Mouse (Mus musculus) limb, embryonic 14.5 days (tissue): ENCODE data around the gene Serpina6. TPM values are rescaled to one million over a fixed set of nuclear protein-coding genes. Genes with fewer than 3 reads are reported as not detected.
A peak's percentile ranks its signal among the peaks of the same experiment; 100 is the strongest.

Experiments used
- ATAC-seq: fragments of 200-750 bp; cut with Nextera tagmentation; 2 replicates; pipeline ENCODE4 v1.8.0; 2017; ENCODE audit warnings: low read depth, moderate number of reproducible peaks, moderate TSS enrichment; ENCODE audit not compliant: low FRiP score
- DNase-seq: peaks from one replicate; pipeline ENCODE4 v3.0.0-alpha.2; 2015; ENCODE audit warnings: low spot score
- H3K27ac ChIP-seq: fragments of 300-500 bp; sonication (generic); replicated peaks from 2 replicates; pipeline ENCODE4 v1.5.1; 2014; ENCODE audit warnings: low read depth, mild to moderate bottlenecking, low read length, moderate library complexity, mixed read lengths
- H3K27me3 ChIP-seq: fragments of 300-500 bp; sonication (generic); 2 replicates; pipeline ENCODE4 v1.6.1; 2014; ENCODE audit warnings: low read length, mixed read lengths; ENCODE audit not compliant: control insufficient read depth, insufficient read depth
- H3K36me3 ChIP-seq: fragments of 300-500 bp; sonication (generic); 2 replicates; pipeline ENCODE4 v1.6.1; 2014; ENCODE audit warnings: mild to moderate bottlenecking, low read length, moderate library complexity, mixed read lengths; ENCODE audit not compliant: control insufficient read depth, insufficient read depth
- H3K4me1 ChIP-seq: fragments of 300-500 bp; sonication (generic); 2 replicates; pipeline ENCODE4 v1.6.1; 2014; ENCODE audit warnings: antibody characterized with exemption, low read length, mixed read lengths; ENCODE audit not compliant: control insufficient read depth, insufficient read depth
- H3K4me2 ChIP-seq: fragments of 300-500 bp; sonication (generic); replicated peaks from 2 replicates; pipeline ENCODE4 v1.6.1; 2014; ENCODE audit warnings: low read depth, mild to moderate bottlenecking, low read length, moderate library complexity; ENCODE audit not compliant: severe bottlenecking
- H3K4me3 ChIP-seq: fragments of 300-500 bp; sonication (generic); replicated peaks from 2 replicates; pipeline ENCODE4 v1.5.1; 2014; ENCODE audit warnings: low read length
- H3K9ac ChIP-seq: fragments of 300-500 bp; sonication (generic); 2 replicates; pipeline ENCODE4 v1.6.1; 2014; ENCODE audit warnings: mild to moderate bottlenecking, low read depth, low read length, moderate library complexity; ENCODE audit not compliant: severe bottlenecking
- H3K9me3 ChIP-seq: fragments of 300-500 bp; sonication (generic); 2 replicates; pipeline ENCODE4 v1.6.1; 2016; ENCODE audit warnings: low read length; ENCODE audit not compliant: control insufficient read depth
- POLR2A ChIP-seq: fragments of 200-500 bp; IDR thresholded peaks from 2 replicates; pipeline ENCODE4 v1.8.0; 2012; ENCODE audit warnings: inconsistent platforms, mild to moderate bottlenecking, moderate library complexity, borderline replicate concordance; ENCODE audit not compliant: insufficient read depth, insufficient read length; ENCODE audit errors: extremely low read depth
- WGBS: fragments of 180-500 bp; shearing (Covaris S2); extraction: QIAGEN DNeasy Blood & Tissue Kit; methylation state at CpG from one replicate; pipeline ENCODE4 v1.1.7; 2014; 5-methylcytosine and 5-hydroxymethylcytosine counted together
- polyA plus RNA-seq, 2 experiments: library from polyadenylated mRNA; depleted of rRNA in 1 of 2; stranded (reverse) in 1 of 2; unstranded in 1 of 2; fragments of >200 nt; fragmentation: Nextera tagmentation in 1 of 2; extraction: Ambion mirVana in 1 of 2; gene quantifications; 2 replicates each; pipeline versions ENCODE4 v1.2.1 to v1.2.3; 2012 to 2014

Gene Serpina6
- polyA plus RNA-seq, 2 experiments = 0.34 TPM; not detected in 1

DNA sequence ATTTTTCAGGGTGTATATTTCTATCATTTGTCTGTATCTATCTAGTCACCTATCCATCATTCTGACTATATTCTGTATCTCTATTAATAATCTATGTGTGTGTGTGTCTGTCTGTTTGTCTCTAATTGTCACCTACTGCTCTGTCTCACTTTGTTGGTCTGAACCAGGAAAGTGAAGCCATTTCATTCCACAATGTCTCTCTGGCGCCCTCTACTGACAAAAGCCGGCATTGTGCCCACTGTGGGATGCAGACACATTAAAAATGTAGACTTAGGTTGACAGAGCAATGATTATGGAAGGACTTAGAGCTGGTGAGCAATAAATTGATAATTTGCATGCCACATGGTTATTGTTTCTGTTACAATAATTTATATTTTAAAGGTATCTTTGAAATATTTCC, 13.7 kb downstream of the Serpina6 start:
- Histone ChIP-seq H3K36me3 (no peaks in the 10 kb centered on the region), H3K4me2 (no peak overlapping the region), H3K27ac (no peak overlapping the region), H3K9ac (no peak overlapping the region), H3K4me1 (no peaks in the 10 kb centered on the region), H3K9me3 (no peaks in the 10 kb centered on the region), H3K4me3 (no peak overlapping the region), H3K27me3 (no peaks in the 10 kb centered on the region)
- ATAC-seq (no peak), DNase-seq (peak; percentile 21)
- 2% methylated on average over 2 of the region's 2 CpGs for WGBS
- no peak for TF ChIP-seq POLR2A

GRCm38 (mm10) chr12:103635846-103636245, 21.2 kb downstream of the Serpina6 start:
- TF ChIP-seq POLR2A = no peak
- no peak overlapping the region for H3K27ac ChIP-seq
- H3K4me1 ChIP-seq = no peaks in the 10 kb centered on the region
- no peak for ATAC-seq
- no peak overlapping the region for H3K4me3 ChIP-seq
- no peaks in the 10 kb centered on the region for H3K36me3 ChIP-seq
- DNase-seq = no peak
- no peaks in the 10 kb centered on the region for H3K9me3 ChIP-seq
- 78% methylated on average over 2 of the region's 2 CpGs for WGBS
- no peaks in the 10 kb centered on the region for H3K27me3 ChIP-seq
- no peak overlapping the region for H3K9ac ChIP-seq
- H3K4me2 ChIP-seq = no peak overlapping the region

DNA sequence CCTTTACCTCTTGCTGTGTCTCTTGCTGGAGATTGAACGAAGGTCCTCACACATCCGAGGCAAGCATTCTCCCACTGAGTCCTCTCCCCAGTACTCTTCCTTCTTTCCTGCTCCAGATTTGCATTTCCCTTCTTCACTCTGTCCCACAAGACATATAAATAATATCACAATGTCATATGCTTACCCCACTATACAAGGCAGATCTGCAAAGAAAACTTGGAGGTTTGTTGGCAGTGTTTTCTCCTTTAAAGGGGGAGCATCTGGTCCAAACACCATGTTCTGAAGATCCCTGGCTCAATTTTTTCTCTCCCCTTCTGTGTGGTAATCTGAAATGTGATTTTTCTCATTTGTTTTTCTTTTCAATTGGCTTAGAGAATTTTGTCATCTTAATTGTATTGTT, 22.6 kb downstream of the Serpina6 start:
- no peak for ATAC-seq
- Histone ChIP-seq H3K9ac (no peak overlapping the region), H3K9me3 (no peaks in the 10 kb centered on the region), H3K27me3 (no peaks in the 10 kb centered on the region), H3K36me3 (no peaks in the 10 kb centered on the region), H3K4me1 (no peaks in the 10 kb centered on the region), H3K4me2 (no peak overlapping the region), H3K27ac (no peak overlapping the region), H3K4me3 (no peak overlapping the region)
- no peak for DNase-seq
- whole genome bisulfite sequencing = 81% methylated on average over 2 of the region's 2 CpGs
- no peak for TF ChIP-seq POLR2A

DNA sequence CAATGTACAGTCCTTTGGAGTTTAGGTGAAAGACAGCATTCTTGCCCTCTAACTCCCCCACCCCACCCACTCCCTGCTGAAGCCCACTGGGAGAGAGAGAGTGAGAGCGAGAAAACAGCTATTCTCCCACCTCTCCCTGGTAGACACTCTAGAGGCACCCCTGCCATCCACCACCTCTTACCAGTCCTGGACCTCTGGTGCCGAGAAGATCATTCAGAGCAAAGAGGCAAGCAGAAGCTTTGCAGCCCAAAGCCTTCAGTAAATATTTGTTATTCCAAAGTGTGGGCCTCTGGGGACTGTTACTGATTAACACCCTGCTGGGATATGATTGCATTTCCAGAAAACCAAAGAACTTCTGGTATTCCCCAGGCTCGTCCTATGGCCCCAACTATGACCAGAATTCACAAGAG, 25.8 kb downstream of the Serpina6 start, which contains the start of gene Serpina10:
Gene Serpina10, minus strand, starts transcription at position 242 of the 410 bp plus-strand sequence.
- H3K9me3 ChIP-seq = no peaks in the 10 kb centered on the region
- no peak for TF ChIP-seq POLR2A
- H3K9ac ChIP-seq = no peak within 1 kb of the TSS
- H3K27ac ChIP-seq = no peak within 1 kb of the TSS
- no peak for DNase-seq
- no peak for ATAC-seq
- no peak within 1 kb of the TSS for H3K4me2 ChIP-seq
- H3K27me3 ChIP-seq = no peaks in the 10 kb centered on the region
- H3K4me1 ChIP-seq = no peaks in the 10 kb centered on the region
- H3K36me3 ChIP-seq = no peaks in the 10 kb centered on the region
- 63% methylated on average over 3 of the region's 3 CpGs for WGBS
- H3K4me3 ChIP-seq = no peak within 1 kb of the TSS

- no peaks in the 10 kb centered on the region for H3K4me1 ChIP-seq
- no peaks in the 10 kb centered on the region for H3K9me3 ChIP-seq
- ATAC-seq (no peak), DNase-seq (no peak)
- no peak overlapping the region for H3K4me2 ChIP-seq
- WGBS = 69% methylated on average over 10 of the region's 10 CpGs
- no peak for TF ChIP-seq POLR2A
- H3K36me3 ChIP-seq = no peaks in the 10 kb centered on the region
- no peak overlapping the region for H3K4me3 ChIP-seq
- no peaks in the 10 kb centered on the region for H3K27me3 ChIP-seq
- no peak overlapping the region for H3K27ac ChIP-seq
- no peak overlapping the region for H3K9ac ChIP-seq
Measured at GRCm38 (mm10) chr12:103616860-103617261, 40.2 kb downstream of the Serpina6 start.

DNA sequence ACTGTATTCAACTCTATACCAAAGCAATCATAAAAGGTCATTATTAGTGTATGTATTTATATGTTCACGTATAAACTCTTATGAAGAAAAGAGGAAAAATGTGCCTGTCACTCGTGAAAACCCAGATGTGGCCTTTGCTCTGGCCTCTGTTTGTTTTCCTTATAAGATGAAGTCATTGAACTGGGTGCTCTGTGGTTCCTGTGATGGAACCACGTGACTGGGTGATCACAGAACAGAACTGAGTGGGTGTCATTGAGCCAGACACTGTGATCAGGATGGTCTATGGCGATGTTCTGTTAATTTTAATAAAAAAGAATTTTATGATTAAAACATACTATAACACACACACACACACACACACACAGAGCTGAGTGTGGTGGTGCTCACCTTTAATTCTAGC, 41.3 kb downstream of the Serpina6 start:
- no peaks in the 10 kb centered on the region for H3K9me3 ChIP-seq
- H3K4me2 ChIP-seq = no peak overlapping the region
- no peak overlapping the region for H3K4me3 ChIP-seq
- no peaks in the 10 kb centered on the region for H3K27me3 ChIP-seq
- H3K9ac ChIP-seq = no peak overlapping the region
- WGBS = 73% methylated on average over 4 of the region's 4 CpGs
- H3K36me3 ChIP-seq = no peaks in the 10 kb centered on the region
- ATAC-seq (no peak), DNase-seq (no peak)
- no peaks in the 10 kb centered on the region for H3K4me1 ChIP-seq
- H3K27ac ChIP-seq = no peak overlapping the region
- no peak for TF ChIP-seq POLR2A
